ENCODE assay signal across 14 mouse cellular contexts in genomic region chr2:158129291-158130002, GRCm38 (mm10). TPM values are rescaled to one million over a fixed set of nuclear protein-coding genes. Genes with fewer than 3 reads are reported as not detected.
DNase-seq lines count a peak whose midpoint lies in the region; ATAC-seq and TF ChIP-seq lines count a peak whose summit lies in the region.
"Had no signal": no experiment of that assay in that cellular context is flagged by ENCODE, and none has a peak within 500 bp of the region (broad histone marks: within the 10 kb centered on the region; RNA-seq: fewer than 3 reads in every experiment).

No protein-coding gene starts in this region.

- no peak for TF ChIP-seq CTCF in heart, adult 2 months (IDR thresholded peaks at IDR 0.05)

- H3K9me3 ChIP-seq in kidney, embryonic 16.5 days (ENCODE audit: low read length) = no peaks in the 10 kb centered on the region
- no peaks in the 10 kb centered on the region for H3K9me3 ChIP-seq in midbrain, embryonic 10.5 days (replicated peaks)
- no peaks in the 10 kb centered on the region for H3K9me3 ChIP-seq in midbrain, embryonic 13.5 days
- no peaks in the 10 kb centered on the region for H3K9me3 ChIP-seq in limb, embryonic 10.5 days (replicated peaks)
- H3K9me3 ChIP-seq: hindbrain, embryonic 15.5 days had no signal

- no peak for ATAC-seq in kidney, embryonic 16.5 days (ENCODE audit: low FRiP score, low TSS enrichment)
- no peak for ATAC-seq in midbrain, embryonic 13.5 days
- ATAC-seq: midbrain, embryonic 16.5 days had no signal

- no peaks in the 10 kb centered on the region for H3K27me3 ChIP-seq in heart, adult 2 months (ENCODE audit: control insufficient read depth, insufficient read depth, low read length)
- H3K27me3 ChIP-seq in kidney, embryonic 16.5 days (ENCODE audit: insufficient read depth, low read length) = no peaks in the 10 kb centered on the region
- H3K27me3 ChIP-seq in midbrain, embryonic 10.5 days (ENCODE audit: low read depth, poor library complexity, severe bottlenecking) = no peaks in the 10 kb centered on the region
- H3K27me3 ChIP-seq in midbrain, embryonic 13.5 days = no peaks in the 10 kb centered on the region
- no peaks in the 10 kb centered on the region for H3K27me3 ChIP-seq in limb, embryonic 10.5 days (ENCODE audit: low read depth, poor library complexity, severe bottlenecking)
- H3K27me3 ChIP-seq: hindbrain, embryonic 15.5 days had no signal

- no peak overlapping the region for H3K9ac ChIP-seq in heart, adult 2 months (ENCODE audit: low read depth, low read length)
- H3K9ac ChIP-seq in kidney, embryonic 16.5 days (replicated peaks; ENCODE audit: low read length) = no peak overlapping the region
- H3K9ac ChIP-seq in midbrain, embryonic 13.5 days (replicated peaks) = no peak overlapping the region
- H3K9ac ChIP-seq: hindbrain, embryonic 15.5 days had no signal

- intact Hi-C loops in heart, adult 2 months (cut with DNase I) = no loop called here
- intact Hi-C loops in heart, postnatal 10 days (cut with DNase I) = no loop called here

- no peak for DNase-seq in heart, adult 2 months
- DNase-seq in heart, postnatal 10 days = no peak
- peak; percentile 34 for DNase-seq in kidney, adult 18-20 months
- DNase-seq in midbrain, embryonic 10.5 days (ENCODE audit: low spot score) = no peak
- no peak for DNase-seq in limb, embryonic 10.5 days (ENCODE audit: low spot score)
- DNase-seq in spleen, postnatal 4 days (ENCODE audit: low spot score in 2 of 2) = no peak
- DNase-seq: B cell, adult 2 months; right cerebral cortex, postnatal 25 days; thymus, postnatal 14 days had no signal

- TF ChIP-seq EP300 in heart, adult 2 months (IDR thresholded peaks at IDR 0.05; ENCODE audit: insufficient read depth, low read depth, low read length) = no peak

- peaks cover 43% of the 10 kb centered on the region for H3K4me1 ChIP-seq in heart, adult 2 months (ENCODE audit: control insufficient read depth, insufficient read depth, low read length)
- H3K4me1 ChIP-seq in kidney, embryonic 16.5 days (ENCODE audit: insufficient read depth, low read length) = peaks cover 18% of the 10 kb centered on the region
- peaks cover 38% of the 10 kb centered on the region for H3K4me1 ChIP-seq in midbrain, embryonic 10.5 days
- H3K4me1 ChIP-seq in midbrain, embryonic 13.5 days (replicated peaks) = peaks cover 20% of the 10 kb centered on the region
- peaks cover 33% of the 10 kb centered on the region for H3K4me1 ChIP-seq in limb, embryonic 10.5 days
- H3K4me1 ChIP-seq: hindbrain, embryonic 15.5 days had no signal

- no peak overlapping the region for H3K4me3 ChIP-seq in heart, adult 2 months
- no peak overlapping the region for H3K4me3 ChIP-seq in kidney, embryonic 16.5 days (ENCODE audit: low read length)
- H3K4me3 ChIP-seq in midbrain, embryonic 10.5 days = no peak overlapping the region
- H3K4me3 ChIP-seq in midbrain, embryonic 13.5 days (replicated peaks) = no peak overlapping the region
- H3K4me3 ChIP-seq in limb, embryonic 10.5 days = no peak overlapping the region
- H3K4me3 ChIP-seq: erythroblast, embryonic 14.5 days; hindbrain, embryonic 15.5 days had no signal

- 83% methylated on average over 16 of the region's 16 CpGs for WGBS in heart, adult 2 months
- 80% methylated on average over 16 of the region's 16 CpGs for WGBS in kidney, embryonic 16.5 days
- 86% methylated on average over 16 of the region's 16 CpGs for WGBS in midbrain, embryonic 10.5 days
- 89% methylated on average over 16 of the region's 16 CpGs for WGBS in midbrain, embryonic 13.5 days
- 78% methylated on average over 16 of the region's 16 CpGs for WGBS in limb, embryonic 10.5 days

- H3K4me2 ChIP-seq in kidney, embryonic 16.5 days (replicated peaks; ENCODE audit: low read depth, low read length) = no peak overlapping the region
- H3K4me2 ChIP-seq in midbrain, embryonic 13.5 days (replicated peaks) = no peak overlapping the region
- H3K4me2 ChIP-seq: hindbrain, embryonic 15.5 days had no signal

- no peak for TF ChIP-seq POLR2A in heart, adult 2 months (IDR thresholded peaks at IDR 0.05; ENCODE audit: insufficient read depth, low read depth, low read length)

- peaks cover 43% of the 10 kb centered on the region for H3K36me3 ChIP-seq in heart, adult 2 months (ENCODE audit: control insufficient read depth, insufficient read depth, low read length)
- 0 out of 2 replicates have a peak, but pooled peaks cover 5% of the 10 kb centered on the region for H3K36me3 ChIP-seq in kidney, embryonic 16.5 days (ENCODE audit: insufficient read depth, low read length)
- H3K36me3 ChIP-seq in midbrain, embryonic 10.5 days = no peaks in the 10 kb centered on the region
- no peaks in the 10 kb centered on the region for H3K36me3 ChIP-seq in midbrain, embryonic 13.5 days
- H3K36me3 ChIP-seq in limb, embryonic 10.5 days = no peaks in the 10 kb centered on the region
- H3K36me3 ChIP-seq: hindbrain, embryonic 15.5 days had no signal

- peak overlapping the region; percentile 73 for H3K27ac ChIP-seq in heart, adult 2 months
- H3K27ac ChIP-seq in kidney, embryonic 16.5 days (ENCODE audit: low read length) = no peak overlapping the region
- H3K27ac ChIP-seq in midbrain, embryonic 10.5 days (replicated peaks) = peak overlapping the region; percentile 74
- H3K27ac ChIP-seq in midbrain, embryonic 13.5 days = no peak overlapping the region
- H3K27ac ChIP-seq in limb, embryonic 10.5 days = peak overlapping the region; percentile 78
- H3K27ac ChIP-seq: hindbrain, embryonic 15.5 days had no signal

- no peaks in the 10 kb centered on the region for H3K79me2 ChIP-seq in heart, adult 2 months (replicated peaks; ENCODE audit: control insufficient read depth, insufficient read depth, low read length)

RNA-seq across cellular contexts. Expression of gene Tgm2, which starts 16.8 kb away (rescaled TPM):
- 100 to 1,000 TPM; 270 to 286 TPM for total RNA-seq in heart, adult 2 months (2021)
- 155 and 205 TPM in 2 replicates for polyA plus RNA-seq in heart, adult 2 months (2012; rRNA removed)
- 100 to 1,000 TPM; 162 to 208 TPM for total RNA-seq in heart, postnatal 10 days (2021)
- 41.6 and 48.3 TPM in 2 replicates for polyA plus RNA-seq in kidney, embryonic 16.5 days (2015; fragmentation: Nextera tagmentation; extraction: Ambion mirVana)
- polyA plus RNA-seq in midbrain, embryonic 10.5 days (2016; fragmentation: Nextera tagmentation; extraction: Ambion mirVana) = 9.0 and 10.0 TPM in 2 replicates
- 9.1 and 12.3 TPM in 2 replicates for polyA plus RNA-seq in midbrain, embryonic 13.5 days (2015; fragmentation: Nextera tagmentation; extraction: Ambion mirVana)
- polyA plus RNA-seq in limb, embryonic 10.5 days (2016; fragmentation: Nextera tagmentation; extraction: Ambion mirVana) = 3.7 and 5.5 TPM in 2 replicates

Comparison
In these comparisons a context has a peak if more than half of its experiments do, and no peak if none do; other contexts are left out.
1. H3K27ac ChIP-seq: peak in heart, adult 2 months (single experiment), midbrain, embryonic 10.5 days (single experiment) and limb, embryonic 10.5 days (single experiment); none in kidney, embryonic 16.5 days (single experiment) and midbrain, embryonic 13.5 days (single experiment).